Mouse (Mus musculus): ENCODE data around the gene Plxna4. TPM values are rescaled to one million over a fixed set of nuclear protein-coding genes. Genes with fewer than 3 reads are reported as not detected.

Gene Plxna4
- polyA plus RNA-seq, 1 experiment from 2014 or later = 9.5 TPM

DNA sequence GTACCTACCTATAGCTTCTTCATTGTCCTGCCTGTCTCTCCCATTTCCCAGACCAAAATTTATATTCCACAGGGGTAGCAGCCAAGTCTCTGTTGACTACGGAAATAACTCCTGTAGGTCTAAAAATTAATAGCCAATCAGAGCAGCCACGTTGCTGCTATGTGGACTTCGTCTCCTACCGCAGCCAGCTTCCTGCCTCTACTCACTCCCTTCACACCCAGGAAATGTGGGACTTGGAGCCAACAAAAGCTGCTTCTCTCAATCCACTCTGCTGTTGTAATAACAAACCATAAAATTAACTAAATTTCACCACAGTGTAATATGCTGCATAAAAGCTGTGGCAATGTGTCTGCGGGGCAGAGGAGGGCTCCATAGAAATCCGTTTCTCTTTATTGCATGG lies 239.9 kb downstream of the Plxna4 start:
- Histone ChIP-seq H3K27ac (ENCODE audit: poor library complexity, severe bottlenecking) (no peak overlapping the region), H3K4me2 (no peak overlapping the region), H3K4me3 (no peak overlapping the region), H3K27me3 (replicated peaks) (no peaks in the 10 kb centered on the region), H3K9ac (no peak overlapping the region), H3K36me3 (no peaks in the 10 kb centered on the region), H3K4me1 (replicated peaks) (peaks cover 61% of the 10 kb centered on the region), H3K9me3 (replicated peaks) (no peaks in the 10 kb centered on the region)
- no peak for ATAC-seq (ENCODE audit: insufficient number of reproducible peaks, low FRiP score)
- 73% methylated on average over 6 of the region's 6 CpGs for WGBS

GRCm38 (mm10) chr6:32346015-32346414 lies 242.0 kb downstream of the Plxna4 start:
- Histone ChIP-seq H3K9ac (no peak overlapping the region), H3K36me3 (no peaks in the 10 kb centered on the region), H3K9me3 (replicated peaks) (no peaks in the 10 kb centered on the region), H3K4me3 (no peak overlapping the region), H3K27me3 (replicated peaks) (no peaks in the 10 kb centered on the region), H3K27ac (ENCODE audit: poor library complexity, severe bottlenecking) (no peak overlapping the region), H3K4me2 (no peak overlapping the region), H3K4me1 (replicated peaks) (peaks cover 82% of the 10 kb centered on the region)
- WGBS = 82% methylated on average over 2 of the region's 2 CpGs
- ATAC-seq (ENCODE audit: insufficient number of reproducible peaks, low FRiP score) = no peak

GRCm38 (mm10) chr6:32342727-32343126 lies 245.3 kb downstream of the Plxna4 start:
- Histone ChIP-seq H3K36me3 (no peaks in the 10 kb centered on the region), H3K27ac (ENCODE audit: poor library complexity, severe bottlenecking) (peak overlapping the region; percentile 48; the same call in 1 of the 2 replicates), H3K9me3 (replicated peaks) (no peaks in the 10 kb centered on the region), H3K27me3 (replicated peaks) (no peaks in the 10 kb centered on the region), H3K4me3 (no peak overlapping the region), H3K9ac (no peak overlapping the region), H3K4me2 (no peak overlapping the region), H3K4me1 (replicated peaks) (peaks cover 82% of the 10 kb centered on the region)
- no peak for ATAC-seq (ENCODE audit: insufficient number of reproducible peaks, low FRiP score)
- 67% methylated on average over 8 of the region's 8 CpGs for WGBS

GRCm38 (mm10) chr6:32342272-32342671 lies 245.7 kb downstream of the Plxna4 start:
- no peak; the same call in 1 of the 2 replicates for ATAC-seq (ENCODE audit: insufficient number of reproducible peaks, low FRiP score)
- Histone ChIP-seq H3K9ac (no peak overlapping the region), H3K9me3 (replicated peaks) (no peaks in the 10 kb centered on the region), H3K27ac (ENCODE audit: poor library complexity, severe bottlenecking) (peak overlapping the region; percentile 48; the same call in 1 of the 2 replicates), H3K4me1 (replicated peaks) (peaks cover 82% of the 10 kb centered on the region), H3K4me2 (no peak overlapping the region), H3K4me3 (no peak overlapping the region), H3K27me3 (replicated peaks) (no peaks in the 10 kb centered on the region), H3K36me3 (no peaks in the 10 kb centered on the region)
- 45% methylated on average over 6 of the region's 6 CpGs for WGBS

DNA sequence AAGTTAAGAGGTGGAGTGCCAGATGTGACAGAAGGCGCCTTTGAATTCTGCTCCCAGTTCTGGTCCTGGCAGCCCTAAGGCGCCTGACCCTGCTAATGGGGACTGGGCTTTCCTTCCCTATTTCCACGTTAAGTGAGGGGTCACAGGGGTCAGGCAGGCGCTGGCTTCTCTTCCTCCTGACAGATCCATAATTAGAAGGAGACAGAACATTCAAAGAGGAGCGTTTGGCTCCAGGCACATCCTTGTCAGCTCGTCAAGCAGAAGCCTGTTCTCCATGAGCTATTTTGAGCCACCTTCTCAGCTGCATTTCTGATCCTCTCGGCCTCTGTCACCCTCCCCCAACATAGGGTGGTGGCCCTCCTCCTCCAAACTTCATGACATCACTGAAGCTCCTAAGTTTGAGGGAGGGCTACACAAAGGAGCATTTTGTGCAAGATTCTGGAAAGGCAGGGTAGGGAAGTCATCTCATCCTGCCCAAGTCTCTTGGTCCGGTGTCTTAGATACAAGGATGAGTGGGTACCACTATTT lies 249.5 kb downstream of the Plxna4 start:
- H3K9ac ChIP-seq = no peak overlapping the region
- no peaks in the 10 kb centered on the region for H3K27me3 ChIP-seq (replicated peaks)
- no peaks in the 10 kb centered on the region for H3K36me3 ChIP-seq
- no peak for ATAC-seq (ENCODE audit: insufficient number of reproducible peaks, low FRiP score)
- H3K4me3 ChIP-seq = no peak overlapping the region
- peak overlapping the region; percentile 84 for H3K27ac ChIP-seq (ENCODE audit: poor library complexity, severe bottlenecking)
- 17% methylated on average over 8 of the region's 8 CpGs for WGBS
- peak overlapping the region; percentile 35 for H3K4me2 ChIP-seq
- peaks cover 60% of the 10 kb centered on the region for H3K4me1 ChIP-seq (replicated peaks)
- no peaks in the 10 kb centered on the region for H3K9me3 ChIP-seq (replicated peaks)

- Histone ChIP-seq H3K27ac (ENCODE audit: poor library complexity, severe bottlenecking) (no peak overlapping the region), H3K4me1 (replicated peaks) (peaks cover 63% of the 10 kb centered on the region)
These were observed 256.7 kb downstream of the Plxna4 start for GRCm38 (mm10) chr6:32331281-32331680.

GRCm38 (mm10) chr6:32330034-32330795 lies 257.8 kb downstream of the Plxna4 start:
- 42% methylated on average over 9 of the region's 9 CpGs for WGBS
- H3K27ac ChIP-seq (ENCODE audit: poor library complexity, severe bottlenecking) = peak overlapping the region; percentile 13; the same call in 1 of the 2 replicates
- H3K9ac ChIP-seq = no peak overlapping the region

More at GRCm38 (mm10) chr6:32331281-32331680, 256.7 kb downstream of the Plxna4 start:
- Histone ChIP-seq H3K9me3 (replicated peaks) (no peaks in the 10 kb centered on the region), H3K4me2 (no peak overlapping the region), H3K27me3 (replicated peaks) (no peaks in the 10 kb centered on the region), H3K9ac (no peak overlapping the region), H3K4me3 (no peak overlapping the region), H3K36me3 (no peaks in the 10 kb centered on the region)
- no peak for ATAC-seq (ENCODE audit: insufficient number of reproducible peaks, low FRiP score)

DNA sequence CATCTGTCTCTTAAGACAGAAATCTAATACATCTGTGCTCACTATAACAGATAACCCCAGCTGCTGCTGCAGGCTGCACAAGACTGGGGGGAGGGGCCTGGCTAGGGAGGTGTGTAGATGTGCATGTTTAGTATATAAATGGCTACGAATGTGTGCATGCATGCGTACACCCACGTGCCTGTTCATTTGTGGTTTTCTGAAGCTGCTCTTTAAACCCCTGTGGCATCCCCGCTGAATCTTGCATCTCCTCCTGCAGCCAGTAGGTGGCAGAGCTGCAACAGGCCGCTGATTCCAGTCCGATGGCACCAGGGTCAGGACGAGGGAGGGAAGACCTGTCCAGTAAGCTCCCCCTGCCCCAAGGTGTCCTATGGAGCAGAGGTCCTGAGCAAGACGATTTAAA lies 260.0 kb downstream of the Plxna4 start:
- no peaks in the 10 kb centered on the region for H3K36me3 ChIP-seq
- no peak overlapping the region for H3K4me3 ChIP-seq
- no peaks in the 10 kb centered on the region for H3K27me3 ChIP-seq (replicated peaks)
- H3K27ac ChIP-seq (ENCODE audit: poor library complexity, severe bottlenecking) = no peak overlapping the region
- peaks cover 54% of the 10 kb centered on the region for H3K4me1 ChIP-seq (replicated peaks)
- H3K4me2 ChIP-seq = no peak overlapping the region
- H3K9me3 ChIP-seq (replicated peaks) = no peaks in the 10 kb centered on the region
- ATAC-seq (ENCODE audit: insufficient number of reproducible peaks, low FRiP score) = peak; percentile 46; the same call in 1 of the 2 replicates
- no peak overlapping the region for H3K9ac ChIP-seq
- WGBS = 6% methylated on average over 8 of the region's 8 CpGs

More at GRCm38 (mm10) chr6:32330034-32330795, 257.8 kb downstream of the Plxna4 start:
- ATAC-seq (ENCODE audit: insufficient number of reproducible peaks, low FRiP score) = no peak
- Histone ChIP-seq H3K4me2 (no peak overlapping the region), H3K27me3 (replicated peaks) (no peaks in the 10 kb centered on the region), H3K4me1 (replicated peaks) (peaks cover 63% of the 10 kb centered on the region), H3K36me3 (no peaks in the 10 kb centered on the region), H3K4me3 (no peak overlapping the region), H3K9me3 (replicated peaks) (no peaks in the 10 kb centered on the region)

- Histone ChIP-seq H3K27ac (ENCODE audit: poor library complexity, severe bottlenecking) (no peak overlapping the region), H3K4me3 (no peak overlapping the region), H3K4me2 (no peak overlapping the region), H3K27me3 (replicated peaks) (no peaks in the 10 kb centered on the region), H3K4me1 (replicated peaks) (peaks cover 51% of the 10 kb centered on the region), H3K9me3 (replicated peaks) (no peaks in the 10 kb centered on the region), H3K36me3 (no peaks in the 10 kb centered on the region), H3K9ac (no peak overlapping the region)
- 36% methylated on average over 5 of the region's 5 CpGs for WGBS
- no peak for ATAC-seq (ENCODE audit: insufficient number of reproducible peaks, low FRiP score)
These were observed 260.8 kb downstream of the Plxna4 start for GRCm38 (mm10) chr6:32327173-32327572.

DNA sequence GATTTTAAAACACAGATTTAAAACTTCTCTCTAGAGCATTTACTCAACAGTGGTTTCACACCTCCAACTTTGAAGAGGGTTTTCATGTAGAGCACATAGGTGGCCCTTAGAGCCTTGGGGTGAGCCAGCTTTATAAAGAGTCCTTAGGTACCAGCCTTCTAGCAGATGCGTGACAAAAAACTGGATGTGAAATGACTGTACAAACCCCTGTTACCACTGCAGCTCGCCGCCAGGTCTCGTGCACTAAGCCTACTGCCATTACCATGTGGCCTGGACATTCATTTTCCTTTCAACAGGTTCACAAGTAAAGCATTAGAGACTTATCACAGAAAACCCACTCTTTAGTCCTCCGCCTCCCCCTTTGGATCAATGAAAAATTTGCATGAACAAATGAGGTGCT lies 261.6 kb downstream of the Plxna4 start:
- Histone ChIP-seq H3K9me3 (replicated peaks) (no peaks in the 10 kb centered on the region), H3K27ac (ENCODE audit: poor library complexity, severe bottlenecking) (no peak overlapping the region), H3K36me3 (no peaks in the 10 kb centered on the region), H3K27me3 (replicated peaks) (no peaks in the 10 kb centered on the region), H3K4me3 (no peak overlapping the region), H3K9ac (no peak overlapping the region), H3K4me2 (no peak overlapping the region), H3K4me1 (replicated peaks) (peaks cover 44% of the 10 kb centered on the region)
- ATAC-seq (ENCODE audit: insufficient number of reproducible peaks, low FRiP score) = no peak
- WGBS = 85% methylated on average over 5 of the region's 5 CpGs

GRCm38 (mm10) chr6:32325851-32326250 lies 262.1 kb downstream of the Plxna4 start:
- WGBS = 81% methylated on average over 7 of the region's 7 CpGs
- H3K27me3 ChIP-seq (replicated peaks) = no peaks in the 10 kb centered on the region
- no peak overlapping the region for H3K27ac ChIP-seq (ENCODE audit: poor library complexity, severe bottlenecking)

More at GRCm38 (mm10) chr6:32325851-32326250, 262.1 kb downstream of the Plxna4 start:
- Histone ChIP-seq H3K4me3 (no peak overlapping the region), H3K36me3 (no peaks in the 10 kb centered on the region), H3K4me2 (no peak overlapping the region), H3K4me1 (replicated peaks) (peaks cover 44% of the 10 kb centered on the region), H3K9me3 (replicated peaks) (no peaks in the 10 kb centered on the region), H3K9ac (no peak overlapping the region)
- no peak for ATAC-seq (ENCODE audit: insufficient number of reproducible peaks, low FRiP score)
